Comparison of ENCODE assay signal across 19 mouse cellular contexts in genomic region chr15:12543686-12544325, GRCm38 (mm10).
DNase-seq lines count a peak whose midpoint lies in the region; ATAC-seq lines count a peak whose summit lies in the region.
"Had no signal": no experiment of that assay in that cellular context is flagged by ENCODE, and none has a peak within 500 bp of the region (broad histone marks: within the 10 kb centered on the region; RNA-seq: fewer than 3 reads in every experiment).

No protein-coding gene starts in this region.

- no peak overlapping the region for H3K27ac ChIP-seq in hindbrain, embryonic 16.5 days (ENCODE audit: low read depth, low read length)
- no peak overlapping the region for H3K27ac ChIP-seq in hindbrain, embryonic 11.5 days (ENCODE audit: low read depth, low read length)
- no peak overlapping the region for H3K27ac ChIP-seq in midbrain, embryonic 12.5 days (replicated peaks)
- no peak overlapping the region for H3K27ac ChIP-seq in midbrain, embryonic 15.5 days
- H3K27ac ChIP-seq: embryonic facial prominence, embryonic 12.5 days; forebrain, embryonic 15.5 days; heart, embryonic 13.5 days; hindbrain, embryonic 12.5 days had no signal

- ATAC-seq in hindbrain, embryonic 16.5 days: peak; percentile 50; the same call in 1 of the 2 replicates
- no peak for ATAC-seq in hindbrain, embryonic 11.5 days (ENCODE audit: low FRiP score)
- peak; percentile 60; the same call in 1 of the 2 replicates for ATAC-seq in midbrain, embryonic 12.5 days (ENCODE audit: low FRiP score, low read depth)
- ATAC-seq in midbrain, embryonic 15.5 days (replicated peaks): no peak
- ATAC-seq: forebrain, embryonic 15.5 days had no signal

- no peaks in the 10 kb centered on the region for H3K27me3 ChIP-seq in hindbrain, embryonic 16.5 days (replicated peaks; ENCODE audit: control insufficient read depth, insufficient read depth, low read length)
- no peaks in the 10 kb centered on the region for H3K27me3 ChIP-seq in hindbrain, embryonic 11.5 days (ENCODE audit: control insufficient read depth, insufficient read depth, low read length)
- H3K27me3 ChIP-seq in midbrain, embryonic 12.5 days: no peaks in the 10 kb centered on the region
- no peaks in the 10 kb centered on the region for H3K27me3 ChIP-seq in midbrain, embryonic 15.5 days (replicated peaks)
- H3K27me3 ChIP-seq: CH12.LX; embryonic facial prominence, embryonic 12.5 days; forebrain, embryonic 15.5 days; heart, embryonic 13.5 days had no signal

- no peak for DNase-seq in hindbrain, embryonic 11.5 days (ENCODE audit: low spot score)
- peak; percentile 52 for DNase-seq in ES-CJ7 (ENCODE audit: low read depth, low spot score)
- peak; percentile 15 for DNase-seq in brain, adult 2 months (ENCODE audit: low read depth, low spot score)
- no peak for DNase-seq in urinary bladder, adult 18-20 months (ENCODE audit: low spot score in 2 of 2)
- DNase-seq: adrenal gland, adult 8-10 months; adrenal gland, postnatal 36 days; cerebellum, adult 11-12 months; cerebellum, adult 9-10 months; cerebellum, postnatal 25 days; gastrocnemius, postnatal 14 days; heart, postnatal 36 days had no signal

- H3K9me3 ChIP-seq in hindbrain, embryonic 16.5 days (ENCODE audit: control insufficient read depth, low read length): no peaks in the 10 kb centered on the region
- no peaks in the 10 kb centered on the region for H3K9me3 ChIP-seq in hindbrain, embryonic 11.5 days (ENCODE audit: control insufficient read depth, low read length)
- no peaks in the 10 kb centered on the region for H3K9me3 ChIP-seq in midbrain, embryonic 12.5 days
- H3K9me3 ChIP-seq in midbrain, embryonic 15.5 days: no peaks in the 10 kb centered on the region
- H3K9me3 ChIP-seq: embryonic facial prominence, embryonic 12.5 days; forebrain, embryonic 15.5 days; heart, embryonic 13.5 days; hindbrain, embryonic 12.5 days had no signal

- no peak overlapping the region for H3K9ac ChIP-seq in hindbrain, embryonic 16.5 days (ENCODE audit: low read depth, low read length)
- H3K9ac ChIP-seq in hindbrain, embryonic 11.5 days (ENCODE audit: low read depth, low read length): no peak overlapping the region
- no peak overlapping the region for H3K9ac ChIP-seq in midbrain, embryonic 12.5 days (replicated peaks)
- H3K9ac ChIP-seq in midbrain, embryonic 15.5 days: no peak overlapping the region
- H3K9ac ChIP-seq: embryonic facial prominence, embryonic 12.5 days; forebrain, embryonic 15.5 days; heart, embryonic 13.5 days; hindbrain, embryonic 12.5 days had no signal

- H3K36me3 ChIP-seq in hindbrain, embryonic 16.5 days (ENCODE audit: control insufficient read depth, insufficient read depth, low read length): no peaks in the 10 kb centered on the region
- no peaks in the 10 kb centered on the region for H3K36me3 ChIP-seq in hindbrain, embryonic 11.5 days (ENCODE audit: control insufficient read depth, insufficient read depth, low read length)
- H3K36me3 ChIP-seq in midbrain, embryonic 12.5 days: no peaks in the 10 kb centered on the region
- no peaks in the 10 kb centered on the region for H3K36me3 ChIP-seq in midbrain, embryonic 15.5 days (replicated peaks)
- H3K36me3 ChIP-seq: embryonic facial prominence, embryonic 12.5 days; forebrain, embryonic 15.5 days; heart, embryonic 13.5 days; hindbrain, embryonic 12.5 days had no signal

- WGBS in hindbrain, embryonic 16.5 days: 71% methylated on average over 13 of the region's 13 CpGs
- WGBS in hindbrain, embryonic 11.5 days: 82% methylated on average over 13 of the region's 13 CpGs
- WGBS in midbrain, embryonic 12.5 days: 76% methylated on average over 13 of the region's 13 CpGs
- 66% methylated on average over 13 of the region's 13 CpGs for WGBS in midbrain, embryonic 15.5 days

- no peak overlapping the region for H3K4me2 ChIP-seq in hindbrain, embryonic 16.5 days (ENCODE audit: low read length)
- H3K4me2 ChIP-seq in hindbrain, embryonic 11.5 days (replicated peaks; ENCODE audit: low read depth, low read length): no peak overlapping the region
- H3K4me2 ChIP-seq in midbrain, embryonic 12.5 days (replicated peaks): no peak overlapping the region
- no peak overlapping the region for H3K4me2 ChIP-seq in midbrain, embryonic 15.5 days
- H3K4me2 ChIP-seq: embryonic facial prominence, embryonic 12.5 days; forebrain, embryonic 15.5 days; heart, embryonic 13.5 days; hindbrain, embryonic 12.5 days had no signal

- H3K4me3 ChIP-seq in hindbrain, embryonic 16.5 days (ENCODE audit: low read length): no peak overlapping the region
- H3K4me3 ChIP-seq in hindbrain, embryonic 11.5 days (ENCODE audit: low read depth, low read length): no peak overlapping the region
- no peak overlapping the region for H3K4me3 ChIP-seq in midbrain, embryonic 12.5 days
- no peak overlapping the region for H3K4me3 ChIP-seq in midbrain, embryonic 15.5 days
- H3K4me3 ChIP-seq: embryonic facial prominence, embryonic 12.5 days; forebrain, embryonic 15.5 days; heart, embryonic 13.5 days; hindbrain, embryonic 12.5 days had no signal

- H3K4me1 ChIP-seq in hindbrain, embryonic 16.5 days (ENCODE audit: control insufficient read depth, insufficient read depth, low read depth, low read length): peaks cover 2% of the 10 kb centered on the region; the same call in 1 of the 2 replicates
- H3K4me1 ChIP-seq in hindbrain, embryonic 11.5 days (replicated peaks; ENCODE audit: control insufficient read depth, insufficient read depth, low read length): no peaks in the 10 kb centered on the region
- H3K4me1 ChIP-seq in midbrain, embryonic 12.5 days: peaks cover 2% of the 10 kb centered on the region; the same call in 1 of the 2 replicates
- peaks cover 7% of the 10 kb centered on the region for H3K4me1 ChIP-seq in midbrain, embryonic 15.5 days
- H3K4me1 ChIP-seq: forebrain, embryonic 15.5 days had no signal

Comparison
In these comparisons a context has a peak if more than half of its experiments do, and no peak if none do; other contexts are left out.
1. ATAC-seq: peak in hindbrain, embryonic 16.5 days (single experiment) and midbrain, embryonic 12.5 days (single experiment); none in hindbrain, embryonic 11.5 days (single experiment) and midbrain, embryonic 15.5 days (single experiment).
2. DNase-seq: peak in ES-CJ7 (single experiment) and brain, adult 2 months (single experiment); none in hindbrain, embryonic 11.5 days (single experiment) and urinary bladder, adult 18-20 months (0 of 2).